Mouse (Mus musculus): ENCODE results near the gene Dip2b. TPM values are rescaled to one million over a fixed set of nuclear protein-coding genes. Genes with fewer than 3 reads are reported as not detected.

The Dip2b gene
- polyA plus RNA-seq, 2 experiments, result 2.0 to 2.8 TPM

- no peak for TF ChIP-seq EP300 (IDR thresholded peaks at IDR 0.05; ENCODE audit: low read depth)
- no peak for TF ChIP-seq CTCF (IDR thresholded peaks at IDR 0.05; ENCODE audit: low read depth)
- Histone ChIP-seq H3K9ac (replicated peaks) (no peak overlapping the region), H3K27ac (no peak overlapping the region), H3K9me3 (ENCODE audit: control insufficient read depth, low read length) (no peaks in the 10 kb centered on the region), H3K36me3 (replicated peaks; ENCODE audit: control insufficient read depth, insufficient read depth, low read depth) (peaks cover 57% of the 10 kb centered on the region), H3K4me2 (ENCODE audit: low read depth) (no peak overlapping the region), H3K4me1 (replicated peaks; ENCODE audit: control insufficient read depth in 2 of 2, insufficient read depth in 2 of 2, low read length in 1 of 2) (no peaks in the 10 kb centered on the region), H3K27me3 (ENCODE audit: control insufficient read depth, insufficient read depth, low read length) (no peaks in the 10 kb centered on the region), H3K4me3 (ENCODE audit: insufficient read depth in 1 of 2, low read depth in 2 of 2, low read length in 2 of 2) (no peak overlapping the region)
- ATAC-seq (ENCODE audit: insufficient read depth) (no peak), DNase-seq (ENCODE audit: low read depth in 3 of 3, low spot score in 3 of 3) (no peak)
Observed at GRCm38 (mm10) chr15:100006180-100006579, 32.3 kb upstream of the Dip2b start.

GRCm38 (mm10) chr15:100018280-100018899, 20.1 kb upstream of the Dip2b start:
- 64% methylated on average over 6 of the region's 6 CpGs for WGBS (ENCODE audit: insufficient replicate concordance)
- no peak overlapping the region for H3K4me2 ChIP-seq (ENCODE audit: low read depth)
- H3K9ac ChIP-seq (replicated peaks), result no peak overlapping the region
- no peaks in the 10 kb centered on the region for H3K4me1 ChIP-seq (replicated peaks; ENCODE audit: control insufficient read depth in 2 of 2, insufficient read depth in 2 of 2, low read length in 1 of 2)
- ATAC-seq (ENCODE audit: insufficient read depth) (no peak), DNase-seq (ENCODE audit: low read depth in 3 of 3, low spot score in 3 of 3) (no peak)
- H3K36me3 ChIP-seq (replicated peaks; ENCODE audit: control insufficient read depth, insufficient read depth, low read depth), result peaks cover 2% of the 10 kb centered on the region
- H3K4me3 ChIP-seq (ENCODE audit: insufficient read depth in 1 of 2, low read depth in 2 of 2, low read length in 2 of 2), result no peak overlapping the region
- H3K27ac ChIP-seq, result no peak overlapping the region
- no peaks in the 10 kb centered on the region for H3K9me3 ChIP-seq (ENCODE audit: control insufficient read depth, low read length)
- H3K27me3 ChIP-seq (ENCODE audit: control insufficient read depth, insufficient read depth, low read length), result no peaks in the 10 kb centered on the region
- TF ChIP-seq CTCF (IDR thresholded peaks at IDR 0.05; ENCODE audit: low read depth) (no peak), EP300 (IDR thresholded peaks at IDR 0.05; ENCODE audit: low read depth) (no peak)

GRCm38 (mm10) chr15:100021175-100021574, 17.3 kb upstream of the Dip2b start:
- Histone ChIP-seq H3K27me3 (ENCODE audit: control insufficient read depth, insufficient read depth, low read length) (no peaks in the 10 kb centered on the region), H3K4me3 (ENCODE audit: insufficient read depth in 1 of 2, low read depth in 2 of 2, low read length in 2 of 2) (no peak overlapping the region), H3K9me3 (ENCODE audit: control insufficient read depth, low read length) (no peaks in the 10 kb centered on the region), H3K36me3 (replicated peaks; ENCODE audit: control insufficient read depth, insufficient read depth, low read depth) (no peaks in the 10 kb centered on the region), H3K9ac (replicated peaks) (no peak overlapping the region), H3K27ac (no peak overlapping the region), H3K4me2 (ENCODE audit: low read depth) (no peak overlapping the region), H3K4me1 (replicated peaks; ENCODE audit: control insufficient read depth in 2 of 2, insufficient read depth in 2 of 2, low read length in 1 of 2) (peaks cover 0 to 4% of the 10 kb centered on the region in 2 experiments; a peak in 1 of 4 replicates)
- no peak for TF ChIP-seq CTCF (IDR thresholded peaks at IDR 0.05; ENCODE audit: low read depth)
- TF ChIP-seq EP300 (IDR thresholded peaks at IDR 0.05; ENCODE audit: low read depth), result no peak
- DNase-seq (ENCODE audit: low read depth in 3 of 3, low spot score in 3 of 3) (no peak), ATAC-seq (ENCODE audit: insufficient read depth) (no peak)
- WGBS (ENCODE audit: insufficient replicate concordance), result 68% methylated on average over 1 of the region's 1 CpGs

- ATAC-seq (ENCODE audit: insufficient read depth), result no peak
- no peak for DNase-seq (ENCODE audit: low read depth in 3 of 3, low spot score in 3 of 3)
Observed at GRCm38 (mm10) chr15:100022923-100023322, 15.5 kb upstream of the Dip2b start.

GRCm38 (mm10) chr15:100025076-100025834, 13.2 kb upstream of the Dip2b start:
- H3K36me3 ChIP-seq (replicated peaks; ENCODE audit: control insufficient read depth, insufficient read depth, low read depth), result no peaks in the 10 kb centered on the region
- DNase-seq (ENCODE audit: low read depth in 3 of 3, low spot score in 3 of 3), result no peak
- no peak overlapping the region for H3K4me2 ChIP-seq (ENCODE audit: low read depth)
- no peak overlapping the region for H3K4me3 ChIP-seq (ENCODE audit: insufficient read depth in 1 of 2, low read depth in 2 of 2, low read length in 2 of 2)
- ATAC-seq (ENCODE audit: insufficient read depth), result no peak
- 63% methylated on average over 11 of the region's 11 CpGs for WGBS (ENCODE audit: insufficient replicate concordance)
- H3K9me3 ChIP-seq (ENCODE audit: control insufficient read depth, low read length), result no peaks in the 10 kb centered on the region
- no peak overlapping the region for H3K9ac ChIP-seq (replicated peaks)
- H3K27me3 ChIP-seq (ENCODE audit: control insufficient read depth, insufficient read depth, low read length), result no peaks in the 10 kb centered on the region
- no peak overlapping the region for H3K27ac ChIP-seq
- TF ChIP-seq CTCF (IDR thresholded peaks at IDR 0.05; ENCODE audit: low read depth), result no peak
- TF ChIP-seq EP300 (IDR thresholded peaks at IDR 0.05; ENCODE audit: low read depth), result no peak
- H3K4me1 ChIP-seq (replicated peaks; ENCODE audit: control insufficient read depth in 2 of 2, insufficient read depth in 2 of 2, low read length in 1 of 2), result peaks cover 0 to 4% of the 10 kb centered on the region in 2 experiments; a peak in 1 of 4 replicates

More at GRCm38 (mm10) chr15:100022923-100023322, 15.5 kb upstream of the Dip2b start:
- TF ChIP-seq EP300 (IDR thresholded peaks at IDR 0.05; ENCODE audit: low read depth), result no peak
- peak; percentile 52 for TF ChIP-seq CTCF (IDR thresholded peaks at IDR 0.05; ENCODE audit: low read depth)
- Histone ChIP-seq H3K27ac (no peak overlapping the region), H3K4me3 (ENCODE audit: insufficient read depth in 1 of 2, low read depth in 2 of 2, low read length in 2 of 2) (no peak overlapping the region), H3K9ac (replicated peaks) (no peak overlapping the region), H3K27me3 (ENCODE audit: control insufficient read depth, insufficient read depth, low read length) (no peaks in the 10 kb centered on the region), H3K4me2 (ENCODE audit: low read depth) (no peak overlapping the region), H3K36me3 (replicated peaks; ENCODE audit: control insufficient read depth, insufficient read depth, low read depth) (no peaks in the 10 kb centered on the region), H3K9me3 (ENCODE audit: control insufficient read depth, low read length) (no peaks in the 10 kb centered on the region), H3K4me1 (replicated peaks; ENCODE audit: control insufficient read depth in 2 of 2, insufficient read depth in 2 of 2, low read length in 1 of 2) (peaks cover 0 to 4% of the 10 kb centered on the region in 2 experiments; a peak in 1 of 4 replicates)
- WGBS (ENCODE audit: insufficient replicate concordance), result 15% methylated on average over 5 of the region's 5 CpGs
